Mouse (Mus musculus) testis, adult 2 months (tissue): ENCODE data around the gene B4galnt3.

ENCODE experiments used
- CTCF ChIP-seq: fragments of 200-500 bp; IDR thresholded peaks from 2 replicates; pipeline ENCODE4 v1.5.1; 2012; ENCODE audit warnings: low read depth, mild to moderate bottlenecking, inconsistent platforms, low read length, moderate library complexity; ENCODE audit not compliant: control insufficient read depth, insufficient read depth, insufficient replicate concordance
- POLR2A ChIP-seq: fragments of 200-500 bp; IDR thresholded peaks from 2 replicates; pipeline ENCODE4 v1.6.1; 2012; ENCODE audit warnings: low read depth, mild to moderate bottlenecking, inconsistent platforms, low read length, moderate library complexity; ENCODE audit not compliant: control insufficient read depth

GRCm38 (mm10) chr6:120187587-120188176 lies 106.7 kb downstream of the B4galnt3 start:
- TF ChIP-seq CTCF (no peak), POLR2A (no peak)
